Mouse (Mus musculus) testis, adult 2 months (tissue): Measurements from ENCODE around the gene Rxfp2. TPM values are rescaled to one million over a fixed set of nuclear protein-coding genes. Genes with fewer than 3 reads are reported as not detected.
A peak's percentile ranks its signal among the peaks of the same experiment; 100 is the strongest.

Experiments used
- H3K27ac ChIP-seq: fragments of 200-500 bp; 2 replicates; pipeline ENCODE4 v1.5.1; 2012; ENCODE audit warnings: low read depth, low read length; ENCODE audit not compliant: control insufficient read depth, insufficient read depth
- H3K27me3 ChIP-seq: fragments of 200-500 bp; 2 replicates; pipeline ENCODE4 v1.6.1; 2012; ENCODE audit warnings: mild to moderate bottlenecking, low read length, moderate library complexity; ENCODE audit not compliant: control insufficient read depth, insufficient read depth
- H3K36me3 ChIP-seq: fragments of 200-500 bp; 2 replicates; pipeline ENCODE4 v1.6.1; 2012; ENCODE audit warnings: mild to moderate bottlenecking, low read length; ENCODE audit not compliant: control insufficient read depth, insufficient read depth
- H3K4me1 ChIP-seq: fragments of 200-500 bp; 2 replicates; pipeline ENCODE4 v1.6.1; 2012; ENCODE audit warnings: low read length; ENCODE audit not compliant: control insufficient read depth, insufficient read depth
- H3K4me3 ChIP-seq: fragments of 200-500 bp; 2 replicates; pipeline ENCODE4 v1.5.1; 2012; ENCODE audit warnings: low read depth, mild to moderate bottlenecking, low read length, moderate library complexity, mixed read lengths; ENCODE audit not compliant: control insufficient read depth
- CTCF ChIP-seq: fragments of 200-500 bp; IDR thresholded peaks from 2 replicates; pipeline ENCODE4 v1.5.1; 2012; ENCODE audit warnings: low read depth, mild to moderate bottlenecking, inconsistent platforms, low read length, moderate library complexity; ENCODE audit not compliant: control insufficient read depth, insufficient read depth, insufficient replicate concordance
- POLR2A ChIP-seq: fragments of 200-500 bp; IDR thresholded peaks from 2 replicates; pipeline ENCODE4 v1.6.1; 2012; ENCODE audit warnings: low read depth, mild to moderate bottlenecking, inconsistent platforms, low read length, moderate library complexity; ENCODE audit not compliant: control insufficient read depth
- polyA plus RNA-seq: library from polyadenylated mRNA; depleted of rRNA; stranded (reverse); fragments of >200 nt; gene quantifications from 2 replicates; pipeline ENCODE4 v1.2.3, GENCODE M21; 2012

Rxfp2 gene
- polyA plus RNA-seq, 1 experiment, result 14.5 TPM

- Histone ChIP-seq H3K27ac (no peak overlapping the region), H3K4me3 (no peak overlapping the region), H3K36me3 (no peaks in the 10 kb centered on the region), H3K27me3 (no peaks in the 10 kb centered on the region), H3K4me1 (no peaks in the 10 kb centered on the region; the same call in none of the 2 replicates)
- TF ChIP-seq POLR2A (no peak), CTCF (peak; percentile 48; the same call in 1 of the 2 replicates)
Observed at GRCm38 (mm10) chr5:150024188-150024587, 5.7 kb downstream of the Rxfp2 start.

DNA sequence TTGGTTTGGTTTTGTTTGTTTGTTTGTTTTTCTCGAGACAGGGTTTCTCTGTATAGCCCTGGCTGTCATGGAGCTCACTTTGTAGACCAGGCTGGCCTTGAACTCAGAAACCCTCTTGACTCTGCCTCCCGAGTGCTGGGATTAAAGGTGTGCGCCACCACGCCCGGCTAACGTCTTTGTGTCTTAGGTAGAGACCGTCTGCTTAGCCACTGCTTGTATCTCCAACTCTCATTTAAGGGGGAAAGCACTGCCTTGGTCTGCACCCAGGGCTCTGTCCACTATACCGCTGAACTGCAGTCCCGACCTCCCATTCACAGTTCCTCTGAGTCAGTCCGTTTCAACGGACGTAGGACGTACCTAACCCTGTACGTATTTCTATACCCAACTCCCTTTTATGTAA lies 6.4 kb downstream of the Rxfp2 start:
- H3K4me3 ChIP-seq, result no peak overlapping the region
- no peaks in the 10 kb centered on the region for H3K36me3 ChIP-seq
- TF ChIP-seq POLR2A, result no peak
- H3K4me1 ChIP-seq, result no peaks in the 10 kb centered on the region; the same call in none of the 2 replicates
- no peaks in the 10 kb centered on the region for H3K27me3 ChIP-seq
- no peak overlapping the region for H3K27ac ChIP-seq

DNA sequence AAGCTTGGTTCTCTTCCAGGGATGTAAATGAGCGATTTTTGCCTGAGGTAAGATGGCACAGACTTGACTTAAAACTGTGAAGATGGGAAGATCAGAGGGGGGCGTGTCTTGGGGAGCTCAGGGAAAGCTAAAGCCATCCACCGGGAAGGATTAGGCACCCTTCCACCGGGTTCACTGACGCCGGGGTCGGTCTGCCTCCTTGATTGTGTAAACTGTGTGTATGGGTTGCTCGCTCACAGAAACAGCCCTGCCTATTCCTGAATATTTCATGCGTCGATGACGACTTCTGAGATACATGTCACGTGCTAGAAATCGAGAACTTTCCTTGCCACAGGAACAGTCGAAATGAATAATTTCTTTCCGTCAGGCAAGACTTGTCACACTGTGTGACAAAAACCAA lies 6.9 kb downstream of the Rxfp2 start:
- no peaks in the 10 kb centered on the region for H3K27me3 ChIP-seq
- no peak overlapping the region for H3K4me3 ChIP-seq

GRCm38 (mm10) chr5:150026509-150027087 lies 8.1 kb downstream of the Rxfp2 start:
- H3K27me3 ChIP-seq, result no peaks in the 10 kb centered on the region
- H3K36me3 ChIP-seq, result no peaks in the 10 kb centered on the region
- no peak overlapping the region for H3K27ac ChIP-seq
- TF ChIP-seq POLR2A (no peak), CTCF (no peak)
- no peak overlapping the region for H3K4me3 ChIP-seq
- no peaks in the 10 kb centered on the region; the same call in none of the 2 replicates for H3K4me1 ChIP-seq

More for the DNA sequence above, 6.9 kb downstream of the Rxfp2 start:
- no peak for TF ChIP-seq CTCF
- no peak for TF ChIP-seq POLR2A
- Histone ChIP-seq H3K4me1 (no peaks in the 10 kb centered on the region; the same call in none of the 2 replicates), H3K36me3 (no peaks in the 10 kb centered on the region), H3K27ac (no peak overlapping the region)

- Histone ChIP-seq H3K4me1 (no peaks in the 10 kb centered on the region), H3K27ac (no peak overlapping the region), H3K36me3 (no peaks in the 10 kb centered on the region), H3K4me3 (no peak overlapping the region), H3K27me3 (no peaks in the 10 kb centered on the region)
- no peak for TF ChIP-seq CTCF
- TF ChIP-seq POLR2A, result no peak
Observed at GRCm38 (mm10) chr5:150031201-150031600, 12.7 kb downstream of the Rxfp2 start.

GRCm38 (mm10) chr5:150031634-150032033 lies 13.2 kb downstream of the Rxfp2 start:
- Histone ChIP-seq H3K4me1 (0 out of 2 replicates have a peak, but pooled peaks cover 2% of the 10 kb centered on the region), H3K27me3 (no peaks in the 10 kb centered on the region), H3K4me3 (no peak overlapping the region), H3K36me3 (no peaks in the 10 kb centered on the region), H3K27ac (no peak overlapping the region)
- TF ChIP-seq CTCF, result no peak
- no peak for TF ChIP-seq POLR2A

GRCm38 (mm10) chr5:150032075-150032492 lies 13.6 kb downstream of the Rxfp2 start:
- no peaks in the 10 kb centered on the region for H3K36me3 ChIP-seq
- no peaks in the 10 kb centered on the region for H3K27me3 ChIP-seq
- H3K4me1 ChIP-seq, result 0 out of 2 replicates have a peak, but pooled peaks cover 2% of the 10 kb centered on the region
- no peak overlapping the region for H3K27ac ChIP-seq
- TF ChIP-seq POLR2A, result no peak
- TF ChIP-seq CTCF, result no peak
- no peak overlapping the region for H3K4me3 ChIP-seq
